Comparison of ENCODE assay signal across 8 mouse cellular contexts in genomic region chr7:16119569-16120261, GRCm38 (mm10). TPM values are rescaled to one million over a fixed set of nuclear protein-coding genes. Genes with fewer than 3 reads are reported as not detected.
DNase-seq lines count a peak whose midpoint lies in the region; ATAC-seq lines count a peak whose summit lies in the region.

Gene Kptn, plus strand, starts transcription at chr7:16119895.

- H3K9ac ChIP-seq in hindbrain, embryonic 11.5 days (ENCODE audit: low read depth, low read length), result peak within 1 kb of the TSS; percentile 75

- no peaks in the 10 kb centered on the region for H3K9me3 ChIP-seq in hindbrain, embryonic 11.5 days (ENCODE audit: control insufficient read depth, low read length)

- 2% methylated on average over 33 of the region's 33 CpGs for WGBS in hindbrain, embryonic 11.5 days

- DNase-seq in Muller cell, postnatal 12 days (ENCODE audit: inconsistent ontology term), result peak; percentile 92
- peak; percentile 94 for DNase-seq in cerebellum, adult 9-11 months
- peak; percentile 83 to 95 for DNase-seq in frontal cortex, adult 2 months (ENCODE audit: extremely low spot score in 1 of 2, low spot score in 1 of 2)
- peak; percentile 96 for DNase-seq in hindbrain, embryonic 11.5 days (ENCODE audit: low spot score)
- peak; percentile 96 for DNase-seq in layer of hippocampus, postnatal 10 days (ENCODE audit: low spot score in 2 of 2)
- DNase-seq in lung, postnatal 10 days, result peak; percentile 94
- peak; percentile 89 for DNase-seq in ovary, postnatal 36 days (ENCODE audit: low spot score)
- DNase-seq in thymus, postnatal 25 days, result peak; percentile 91

- H3K4me1 ChIP-seq in hindbrain, embryonic 11.5 days (replicated peaks; ENCODE audit: control insufficient read depth, insufficient read depth, low read length), result no peaks in the 10 kb centered on the region

- no peaks in the 10 kb centered on the region for H3K27me3 ChIP-seq in hindbrain, embryonic 11.5 days (ENCODE audit: control insufficient read depth, insufficient read depth, low read length)

- H3K4me3 ChIP-seq in hindbrain, embryonic 11.5 days (ENCODE audit: low read depth, low read length), result peak within 1 kb of the TSS; percentile 70

- ATAC-seq in hindbrain, embryonic 11.5 days (ENCODE audit: low FRiP score), result peak; percentile 89

- H3K36me3 ChIP-seq in hindbrain, embryonic 11.5 days (ENCODE audit: control insufficient read depth, insufficient read depth, low read length), result peaks cover 7% of the 10 kb centered on the region; the same call in 1 of the 2 replicates

- peak within 1 kb of the TSS; percentile 40 for H3K4me2 ChIP-seq in hindbrain, embryonic 11.5 days (replicated peaks; ENCODE audit: low read depth, low read length)

- H3K27ac ChIP-seq in hindbrain, embryonic 11.5 days (ENCODE audit: low read depth, low read length), result peak within 1 kb of the TSS; percentile 86

RNA-seq across cellular contexts. Expression of gene Kptn, which starts in this region (rescaled TPM):
- 50.7 and 58.1 TPM in 2 replicates for polyA plus RNA-seq in frontal cortex, adult 2 months (2012; rRNA removed)
- 21.7 and 23.1 TPM in 2 replicates for polyA plus RNA-seq in hindbrain, embryonic 11.5 days (2014; fragmentation: Nextera tagmentation; extraction: Ambion mirVana)
- total RNA-seq in layer of hippocampus, postnatal 10 days (2021), result 10 to 100 TPM; 33.3 to 39.1 TPM

Comparison
In these comparisons a context has a peak if more than half of its experiments do, and no peak if none do; other contexts are left out.
1. Peak in every context shown above with its lines: DNase-seq, ATAC-seq, H3K4me3 ChIP-seq and H3K27ac ChIP-seq.